Mouse (Mus musculus): ENCODE data around the gene Ldlr. TPM values are rescaled to one million over a fixed set of nuclear protein-coding genes. Genes with fewer than 3 reads are reported as not detected.

The Ldlr gene
- polyA plus RNA-seq, 1 experiment from 2014 or later, result 76.7 TPM

GRCm38 (mm10) chr9:21798345-21799009, 75.2 kb downstream of the Ldlr start, which contains the start of gene Kank2:
Gene Kank2 (minus strand): TSS chr9:21798744.
- H3K4me2 ChIP-seq (replicated peaks), result peak within 1 kb of the TSS; percentile 78
- no peaks in the 10 kb centered on the region for H3K27me3 ChIP-seq (replicated peaks)
- under 1% methylated on average over 52 of the region's 52 CpGs for WGBS
- no peaks in the 10 kb centered on the region for H3K9me3 ChIP-seq
- H3K9ac ChIP-seq, result peak within 1 kb of the TSS; percentile 80
- H3K4me3 ChIP-seq (replicated peaks), result peak within 1 kb of the TSS; percentile 70
- peaks cover 28% of the 10 kb centered on the region for H3K4me1 ChIP-seq (replicated peaks)
- H3K36me3 ChIP-seq, result peaks cover 25% of the 10 kb centered on the region
- H3K27ac ChIP-seq, result peak within 1 kb of the TSS; percentile 94
- ATAC-seq, result peak; percentile 90

- Histone ChIP-seq H3K4me1 (replicated peaks) (peaks cover 29% of the 10 kb centered on the region), H3K27me3 (replicated peaks) (no peaks in the 10 kb centered on the region), H3K4me2 (replicated peaks) (peak overlapping the region; percentile 78), H3K27ac (peak overlapping the region; percentile 94; the same call in 1 of the 2 replicates), H3K4me3 (replicated peaks) (peak overlapping the region; percentile 70), H3K36me3 (peaks cover 20% of the 10 kb centered on the region), H3K9ac (peak overlapping the region; percentile 80; the same call in 1 of the 2 replicates), H3K9me3 (no peaks in the 10 kb centered on the region)
- 43% methylated on average over 3 of the region's 3 CpGs for WGBS
- ATAC-seq, result peak; percentile 10; the same call in 1 of the 2 replicates
These were observed 75.7 kb downstream of the Ldlr start for GRCm38 (mm10) chr9:21799010-21799350.

Other genes with a start within 250 kb of the Ldlr start
- gene Tmed1, start 213.2 kb upstream of the Ldlr start, polyA plus RNA-seq (2015; fragmentation: Nextera tagmentation; extraction: Ambion mirVana), result 77.7 and 84.5 TPM in 2 replicates
- gene AB124611, start 197.3 kb upstream of the Ldlr start, polyA plus RNA-seq (2015; fragmentation: Nextera tagmentation; extraction: Ambion mirVana), result 2.5 and 3.0 TPM in 2 replicates
- 41.4 and 42.2 TPM in 2 replicates for gene Carm1, start 176.6 kb upstream of the Ldlr start, polyA plus RNA-seq (2015; fragmentation: Nextera tagmentation; extraction: Ambion mirVana)
- 27.3 and 29.3 TPM in 2 replicates for gene Timm29, start 130.8 kb upstream of the Ldlr start, polyA plus RNA-seq (2015; fragmentation: Nextera tagmentation; extraction: Ambion mirVana)
- gene Yipf2, start 130.7 kb upstream of the Ldlr start, polyA plus RNA-seq (2015; fragmentation: Nextera tagmentation; extraction: Ambion mirVana), result 25.2 and 34.3 TPM in 2 replicates
- 67.0 and 68.6 TPM in 2 replicates for gene Smarca4, start 107.3 kb upstream of the Ldlr start, polyA plus RNA-seq (2015; fragmentation: Nextera tagmentation; extraction: Ambion mirVana)
- 94.2 and 107 TPM in 2 replicates for gene Spc24, start 36.8 kb downstream of the Ldlr start, polyA plus RNA-seq (2015; fragmentation: Nextera tagmentation; extraction: Ambion mirVana)
- gene Kank2, start 75.3 kb downstream of the Ldlr start, polyA plus RNA-seq (2015; fragmentation: Nextera tagmentation; extraction: Ambion mirVana), result 16.3 and 16.7 TPM in 2 replicates
- gene Angptl8, start 112.0 kb downstream of the Ldlr start, polyA plus RNA-seq (2015; fragmentation: Nextera tagmentation; extraction: Ambion mirVana), result 8.2 and 12.0 TPM in 2 replicates
- gene Dock6, start 129.2 kb downstream of the Ldlr start, polyA plus RNA-seq (2015; fragmentation: Nextera tagmentation; extraction: Ambion mirVana), result 26.9 and 30.7 TPM in 2 replicates
- 34.6 and 41.9 TPM in 2 replicates for gene Rab3d, start 194.7 kb downstream of the Ldlr start, polyA plus RNA-seq (2015; fragmentation: Nextera tagmentation; extraction: Ambion mirVana)
- gene Ccdc159, start 204.0 kb downstream of the Ldlr start, polyA plus RNA-seq (2015; fragmentation: Nextera tagmentation; extraction: Ambion mirVana), result 3.1 and 4.2 TPM in 2 replicates
- gene Tmem205, start 204.1 kb downstream of the Ldlr start, polyA plus RNA-seq (2015; fragmentation: Nextera tagmentation; extraction: Ambion mirVana), result 71.7 and 81.7 TPM in 2 replicates
- gene Plppr2, start 213.6 kb downstream of the Ldlr start, polyA plus RNA-seq (2015; fragmentation: Nextera tagmentation; extraction: Ambion mirVana), result 6.9 and 7.0 TPM in 2 replicates
- 5.2 and 5.7 TPM in 2 replicates for gene Swsap1, start 232.3 kb downstream of the Ldlr start, polyA plus RNA-seq (2015; fragmentation: Nextera tagmentation; extraction: Ambion mirVana)
- gene Epor, start 240.0 kb downstream of the Ldlr start, polyA plus RNA-seq (2015; fragmentation: Nextera tagmentation; extraction: Ambion mirVana), result 4.0 and 4.3 TPM in 2 replicates

All from intestine, embryonic 15.5 days (tissue).